Mouse (Mus musculus): Measurements from ENCODE around the gene Tdpoz1. TPM values are rescaled to one million over a fixed set of nuclear protein-coding genes. Genes with fewer than 3 reads are reported as not detected.
"Not testable (repeated sequence)": the region's sequence is repeated elsewhere in the genome, so short reads cannot be mapped to it uniquely, and the experiment has no call there.

The Tdpoz1 gene
- not detected for total RNA-seq (2021)
- long read RNA-seq: 0 reads

DNA sequence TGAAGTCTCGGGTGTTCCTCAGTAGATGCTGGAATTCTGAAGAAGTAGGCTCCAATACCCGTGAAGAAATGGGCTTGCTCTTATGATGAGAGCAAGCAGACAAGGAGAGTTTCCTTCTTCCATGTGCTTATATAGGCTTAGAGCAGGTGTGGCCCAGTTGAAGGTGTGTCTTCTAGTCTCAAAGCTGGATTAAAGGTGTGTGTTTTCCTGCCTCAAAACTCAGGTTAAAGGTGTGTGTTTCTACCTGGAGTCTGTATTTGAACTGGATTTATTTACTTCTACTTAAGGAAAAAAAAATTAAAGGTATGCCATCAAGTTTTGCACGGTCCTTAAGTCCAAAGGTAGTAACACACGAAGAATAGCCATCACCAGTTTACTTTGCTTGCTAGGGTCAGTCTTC lies at the start of gene Tdpoz1:
Gene Tdpoz1 (minus strand): TSS at position 101 of the 400 bp plus-strand sequence.
- DNase-seq (ENCODE audit: low spot score in 2 of 2): not testable (repeated sequence)

DNA sequence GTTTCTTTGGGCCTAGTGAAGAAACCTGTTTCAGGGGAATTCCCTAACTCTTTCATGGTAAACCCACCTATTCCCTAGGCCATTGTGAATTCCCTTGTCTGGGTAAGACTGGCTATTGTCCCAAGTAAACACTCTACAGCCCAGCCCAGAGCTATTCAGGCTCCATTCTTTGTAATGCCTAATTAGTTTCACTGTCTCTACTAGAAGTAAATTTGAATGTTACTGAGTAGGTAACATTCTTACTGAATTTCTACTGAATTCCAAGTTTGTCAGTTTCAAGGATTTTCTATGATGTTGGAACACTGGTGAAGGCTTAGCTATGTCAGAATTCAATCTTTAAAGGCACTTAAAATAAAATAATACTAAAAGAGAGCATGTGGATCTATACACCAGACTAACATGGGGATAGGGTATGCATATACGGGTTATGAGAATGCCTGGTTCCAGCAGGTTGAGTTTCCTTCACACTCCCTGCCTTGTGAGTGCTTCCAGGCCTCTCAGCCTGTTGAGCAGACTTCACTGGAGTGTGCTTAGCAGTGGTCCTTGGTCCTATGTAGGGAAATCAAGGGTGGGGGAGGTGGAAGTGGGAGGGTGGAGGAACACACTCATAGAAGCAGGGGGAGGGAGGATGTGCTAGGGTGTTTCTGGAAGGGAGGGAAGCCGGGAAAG lies 33.0 kb upstream of the Tdpoz1 start:
- DNase-seq (ENCODE audit: low spot score in 2 of 2): not testable (repeated sequence)

- DNase-seq (ENCODE audit: low spot score in 2 of 2): not testable (repeated sequence)
These were observed 16.9 kb upstream of the Tdpoz1 start, which contains the start of gene Gm37596 for GRCm38 (mm10) chr3:93692970-93693369. TSS of gene Gm37596 (minus strand) at chr3:93693070.

GRCm38 (mm10) chr3:93670805-93671503 lies 5.2 kb downstream of the Tdpoz1 start:
- DNase-seq (ENCODE audit: low spot score in 2 of 2): not testable (repeated sequence)

DNA sequence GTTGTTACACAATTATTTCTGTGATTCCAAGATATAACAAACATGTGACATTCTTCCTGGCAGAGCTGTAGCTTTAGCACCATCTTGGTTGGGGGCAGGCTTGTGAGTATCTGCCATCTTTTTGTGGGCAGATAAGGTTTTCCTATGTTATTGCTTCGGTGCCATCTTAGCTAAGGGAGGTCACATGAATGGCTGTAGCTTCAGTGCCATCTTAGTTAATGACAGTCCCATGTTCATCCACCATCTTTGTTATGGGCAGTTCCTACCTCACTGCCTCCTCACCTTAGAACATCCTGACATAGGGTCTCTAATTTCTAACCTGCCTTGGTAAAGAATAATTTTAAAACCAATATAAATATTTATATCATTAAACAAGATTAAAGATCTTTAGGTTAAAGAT lies 21.9 kb downstream of the Tdpoz1 start:
- no peak for DNase-seq (ENCODE audit: low spot score in 2 of 2)

- DNase-seq (ENCODE audit: low spot score in 2 of 2): no peak
These were observed 23.5 kb downstream of the Tdpoz1 start, which contains the start of gene Tdpoz2 for GRCm38 (mm10) chr3:93652586-93652985. TSS of gene Tdpoz2 (minus strand) at chr3:93652686.

- DNase-seq (ENCODE audit: low spot score in 2 of 2): not testable (repeated sequence)
These were observed 45.0 kb downstream of the Tdpoz1 start for GRCm38 (mm10) chr3:93630917-93631714.

Other genes with a start within 250 kb of the Tdpoz1 start
- 1 to 10 TPM; 1.8 to 2.1 TPM for gene Tchh, start 234.0 kb downstream of the Tdpoz1 start, total RNA-seq (2021)
- not detected for gene Tchhl1, start 207.6 kb downstream of the Tdpoz1 start, total RNA-seq (2021)
- gene S100a11, start 155.8 kb downstream of the Tdpoz1 start, total RNA-seq (2021): 1 to 10 TPM; 7.1 to 8.3 TPM
- 10 to 100 TPM; 21.4 to 23.5 TPM for gene S100a10, start 121.2 kb downstream of the Tdpoz1 start, total RNA-seq (2021)
- gene Tdpoz2, start 23.6 kb downstream of the Tdpoz1 start, total RNA-seq (2021): not detected
- not detected for gene Gm37596, start 16.8 kb upstream of the Tdpoz1 start, total RNA-seq (2021)
- gene Gm5773, start 96.7 kb upstream of the Tdpoz1 start, total RNA-seq (2021): not detected
- gene Tdpoz4, start 120.1 kb upstream of the Tdpoz1 start, total RNA-seq (2021): not detected
- not detected for gene Tdpoz3, start 149.7 kb upstream of the Tdpoz1 start, total RNA-seq (2021)